Mouse (Mus musculus) neural tube, embryonic 10.5 days (tissue): ENCODE measurements around the gene Aldh4a1.

ENCODE experiments used
- DNase-seq: peaks from one replicate; pipeline ENCODE4 v3.0.0-alpha.2; 2017; ENCODE audit warnings: low spot score; ENCODE audit errors: extremely low spot score

The Aldh4a1 gene

DNA sequence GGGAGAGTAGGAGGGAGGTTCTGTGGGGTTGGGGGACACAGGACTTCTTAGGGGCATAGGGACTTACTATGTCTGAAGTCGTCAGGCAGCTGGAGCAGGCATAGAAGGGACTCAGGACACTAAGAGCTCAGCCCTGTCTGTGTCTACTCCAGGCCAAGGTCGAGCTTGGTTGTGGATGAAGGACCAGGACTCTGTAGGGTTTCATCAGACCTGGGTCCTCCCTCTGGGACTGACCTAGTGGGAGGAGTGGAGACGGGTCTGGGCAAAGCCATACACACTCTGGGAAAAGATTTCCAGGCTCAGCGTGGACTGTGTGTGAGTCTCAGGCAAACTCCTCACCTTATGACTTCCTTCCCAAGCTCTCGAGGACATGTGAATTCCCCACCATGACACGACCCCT lies 2.9 kb upstream of the Aldh4a1 start:
- DNase-seq: no peak

DNA sequence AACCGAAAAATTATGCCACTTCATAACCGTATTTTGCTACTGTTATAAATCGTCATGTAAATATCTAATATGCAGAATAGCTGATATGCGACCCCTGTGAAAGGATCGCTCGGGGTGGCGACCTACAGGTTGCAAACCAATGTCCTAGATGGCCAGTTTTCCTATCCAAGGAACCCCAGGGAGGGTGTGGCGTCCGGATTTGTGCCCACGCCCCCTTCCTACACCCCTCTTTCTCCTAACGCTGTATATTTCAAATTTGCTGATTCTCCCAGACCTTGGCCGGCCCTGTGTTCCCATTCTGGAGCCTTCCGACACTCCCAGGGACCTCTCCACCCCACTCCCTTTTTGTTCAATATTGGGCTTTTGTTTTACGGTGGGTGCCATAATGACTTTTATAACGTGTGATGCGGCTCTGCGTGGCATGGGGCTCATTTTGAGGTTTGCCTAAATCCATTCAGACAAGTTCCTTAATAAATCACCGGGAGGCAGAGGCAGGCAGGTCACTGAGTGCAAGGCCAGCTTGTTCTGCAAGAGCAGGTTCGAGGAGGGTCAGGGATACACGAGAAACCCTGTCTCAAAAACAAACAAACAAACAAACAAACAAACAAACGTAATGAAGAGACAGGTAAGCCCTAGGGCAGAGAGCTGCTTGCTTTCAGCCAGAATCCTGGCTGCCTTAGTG lies 909 bp downstream of the Aldh4a1 start:
- DNase-seq: no peak

DNA sequence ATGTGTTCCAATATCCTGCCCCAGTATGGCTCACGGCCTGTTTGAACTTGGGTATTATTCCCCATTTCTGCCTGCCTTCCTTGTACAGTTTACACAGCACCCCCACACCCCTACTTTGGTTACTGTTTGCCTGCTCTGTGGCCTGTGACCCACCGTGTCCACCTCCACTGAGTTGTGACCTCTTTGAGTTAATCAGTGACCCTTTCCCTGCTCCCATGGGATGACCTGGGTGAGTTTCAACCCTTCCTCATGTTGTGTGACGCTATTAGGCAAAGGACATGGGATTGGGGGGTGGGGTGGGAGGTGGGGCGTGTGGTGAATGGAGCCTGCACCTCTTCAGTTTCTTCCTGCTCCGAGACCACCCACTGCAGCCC lies 1.4 kb downstream of the Aldh4a1 start:
- DNase-seq: no peak

DNA sequence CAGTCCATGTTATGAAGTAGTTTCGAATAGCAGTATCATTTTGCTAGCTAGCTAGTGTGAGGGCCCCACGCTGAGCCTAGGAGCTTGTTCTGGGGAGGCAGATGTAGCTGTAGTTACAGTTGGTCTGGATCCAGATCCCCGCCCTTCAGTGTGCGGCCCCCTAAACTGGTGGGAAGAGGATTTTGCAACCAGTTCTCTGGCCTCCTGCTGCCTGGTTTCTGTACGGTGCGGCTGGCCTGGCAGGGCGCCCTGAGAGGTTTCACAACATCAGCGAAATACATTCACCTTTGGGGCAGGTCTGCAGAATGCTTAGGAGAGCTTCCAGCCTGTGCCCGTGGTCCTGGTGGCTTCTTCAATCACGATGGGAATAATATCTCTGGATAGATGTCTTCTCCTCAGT lies 2.0 kb downstream of the Aldh4a1 start:
- no peak for DNase-seq

DNA sequence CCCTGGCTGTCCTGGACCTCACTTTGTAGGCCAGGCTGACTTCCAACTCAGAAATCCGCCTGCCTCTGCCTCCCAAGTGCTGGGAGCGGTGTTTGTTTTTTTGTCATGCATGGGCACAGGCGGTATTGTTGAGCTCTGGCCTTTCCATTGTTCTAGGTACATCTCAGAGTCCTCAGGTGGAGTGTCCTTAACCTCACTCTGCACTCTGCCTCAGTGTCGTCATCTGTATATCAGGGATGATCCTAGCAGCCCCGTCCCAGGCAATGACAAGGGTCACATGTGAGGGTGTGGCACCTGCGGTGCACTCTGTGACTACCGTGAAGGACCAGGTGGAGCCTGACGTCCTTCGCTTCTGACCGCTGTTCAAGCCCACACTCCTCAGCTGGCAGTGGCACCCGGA lies 4.7 kb downstream of the Aldh4a1 start:
- DNase-seq: no peak

DNA sequence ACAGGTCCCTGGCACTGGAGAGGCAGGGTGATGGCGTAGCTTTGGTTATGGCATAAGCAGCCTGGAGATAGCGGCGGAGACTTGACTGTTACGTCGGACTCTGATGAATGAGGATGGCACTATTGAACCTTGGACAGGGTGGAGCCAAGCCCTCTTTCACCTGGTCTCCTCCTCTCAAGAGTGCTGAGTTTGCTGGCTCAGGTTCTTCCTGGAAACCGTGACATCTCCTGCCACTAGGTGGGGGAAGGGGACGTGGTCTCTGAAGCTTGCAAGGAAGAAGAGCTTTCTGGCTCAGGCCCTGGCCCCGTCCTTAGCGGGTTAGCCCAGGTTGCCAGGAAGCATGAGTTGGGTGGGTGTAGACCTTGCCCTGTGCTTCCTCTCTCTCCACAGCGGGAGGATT lies 7.5 kb downstream of the Aldh4a1 start:
- no peak for DNase-seq

DNA sequence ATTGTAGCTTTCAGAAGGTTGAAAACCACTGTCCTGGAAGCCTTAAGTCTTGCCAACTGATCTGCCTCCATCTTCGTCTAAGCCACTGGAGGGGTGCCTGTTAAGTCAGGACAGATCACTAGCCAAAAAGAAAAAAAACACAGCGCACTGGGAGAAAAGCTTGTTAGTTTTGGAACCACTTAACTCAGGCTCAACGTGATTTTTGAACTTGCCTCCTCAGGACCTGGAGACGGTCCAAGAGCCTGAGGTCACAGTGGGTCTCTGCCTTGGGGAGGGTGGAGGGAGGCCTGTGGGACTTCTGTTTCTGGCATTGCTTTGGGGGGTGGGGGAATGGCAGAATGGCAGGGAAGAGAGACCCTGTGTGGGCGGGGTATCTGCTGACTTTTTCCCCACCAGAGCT lies 8.5 kb downstream of the Aldh4a1 start:
- no peak for DNase-seq

DNA sequence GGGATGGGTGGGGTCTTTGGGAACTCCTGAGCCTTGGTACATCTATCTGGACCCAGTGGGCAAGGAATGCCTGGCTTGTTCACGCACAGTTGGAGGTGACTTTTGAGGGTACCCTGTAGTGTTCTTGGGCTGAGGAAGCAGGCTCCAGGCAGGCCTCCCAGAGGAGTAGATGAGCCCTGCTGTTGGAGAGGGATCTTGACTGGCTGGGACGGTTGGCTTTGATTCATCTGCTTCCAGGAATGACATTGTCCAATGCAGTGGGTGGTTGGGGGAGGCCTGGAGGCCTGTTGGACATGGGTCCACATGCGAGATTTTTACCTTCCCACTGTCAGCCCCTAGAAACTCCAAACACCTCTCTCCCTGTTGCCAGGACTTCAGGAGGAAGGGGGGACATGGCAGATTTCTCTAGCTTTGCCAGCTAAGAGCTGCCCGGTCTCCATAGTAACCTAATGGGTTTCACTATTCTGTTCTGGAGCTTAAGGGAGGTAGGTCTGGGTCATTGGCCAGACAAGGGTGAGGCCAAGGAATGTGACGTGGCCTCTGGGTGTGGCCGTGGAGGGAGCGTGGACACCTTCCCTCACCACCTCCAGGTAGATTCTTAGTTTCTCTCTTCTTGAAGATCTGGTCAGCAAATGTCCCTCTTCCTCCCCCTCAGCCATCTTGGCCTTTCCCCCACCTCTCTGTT lies 9.0 kb downstream of the Aldh4a1 start:
- no peak for DNase-seq

DNA sequence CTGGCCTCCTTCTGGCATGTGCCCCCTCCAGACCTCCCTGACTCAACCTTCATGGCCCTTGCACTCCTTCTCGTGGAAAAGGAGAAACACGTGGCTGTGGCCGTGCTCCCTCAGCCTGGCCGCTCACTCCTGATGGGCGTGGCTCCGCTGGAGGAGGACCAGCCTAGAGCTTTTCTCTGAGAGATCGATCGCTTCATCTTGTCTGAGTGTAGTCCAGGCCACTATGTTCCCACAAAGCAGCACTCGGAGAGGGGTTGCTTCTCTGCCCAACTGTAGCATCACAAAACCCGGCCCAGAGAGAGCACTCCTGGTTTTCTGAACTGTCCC lies 9.6 kb downstream of the Aldh4a1 start:
- DNase-seq: no peak

DNA sequence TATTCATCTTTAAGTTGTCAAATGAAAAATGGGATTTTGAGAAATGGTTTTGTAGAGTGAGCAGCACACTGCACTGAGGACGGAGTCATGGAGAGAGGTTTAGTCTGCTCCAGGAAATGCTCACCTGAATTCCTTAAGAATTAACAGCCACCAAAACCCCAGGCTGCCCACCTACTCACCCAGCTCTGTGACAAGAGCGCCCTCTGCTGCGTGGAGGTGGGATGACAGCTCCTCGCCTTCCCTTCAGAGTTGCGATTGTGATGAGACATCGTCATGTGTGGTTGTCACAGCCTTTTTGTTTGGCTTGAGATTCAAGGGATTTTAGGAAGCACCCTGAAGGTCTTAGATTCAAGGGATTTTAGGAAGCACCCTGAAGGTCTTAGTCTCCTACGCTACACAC lies 13.7 kb downstream of the Aldh4a1 start:
- DNase-seq: peak; percentile 83

DNA sequence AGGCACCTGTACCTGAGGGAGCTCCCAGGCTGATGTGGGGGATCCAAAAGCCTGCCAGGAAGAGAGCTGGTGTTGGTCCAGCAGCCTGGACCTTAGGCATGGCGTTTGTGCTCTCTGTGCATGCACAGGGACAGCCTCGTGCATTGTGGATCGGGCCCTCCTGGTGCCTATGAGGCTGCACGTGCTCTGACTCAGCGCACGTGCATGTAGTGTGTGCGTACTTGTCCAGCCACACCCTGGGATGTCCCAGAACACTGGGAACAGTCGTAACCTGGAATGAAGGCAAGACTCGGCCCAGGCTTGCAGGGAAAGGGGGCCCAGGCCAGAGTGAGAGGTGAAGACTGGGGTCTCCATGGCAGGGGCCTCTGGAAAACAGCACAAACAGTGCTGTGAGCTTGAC lies 15.2 kb downstream of the Aldh4a1 start:
- DNase-seq: no peak

DNA sequence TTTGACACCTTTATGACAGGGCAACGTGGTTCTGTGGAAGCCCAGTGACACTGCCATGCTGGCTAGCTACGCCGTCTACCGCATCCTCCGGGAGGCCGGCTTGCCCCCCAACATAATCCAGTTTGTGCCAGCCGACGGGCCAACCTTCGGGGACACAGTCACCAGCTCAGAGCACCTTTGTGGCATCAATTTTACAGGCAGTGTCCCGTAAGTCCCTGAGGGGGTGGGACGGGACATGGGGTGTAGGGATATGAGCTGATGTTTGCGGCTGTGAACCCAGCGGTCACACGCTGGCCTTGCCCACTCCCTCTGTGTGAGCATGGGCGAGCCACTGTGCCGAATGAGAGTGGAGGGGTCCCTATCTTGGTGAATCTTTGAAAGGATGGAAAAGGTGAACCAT lies 15.7 kb downstream of the Aldh4a1 start:
- DNase-seq: no peak

DNA sequence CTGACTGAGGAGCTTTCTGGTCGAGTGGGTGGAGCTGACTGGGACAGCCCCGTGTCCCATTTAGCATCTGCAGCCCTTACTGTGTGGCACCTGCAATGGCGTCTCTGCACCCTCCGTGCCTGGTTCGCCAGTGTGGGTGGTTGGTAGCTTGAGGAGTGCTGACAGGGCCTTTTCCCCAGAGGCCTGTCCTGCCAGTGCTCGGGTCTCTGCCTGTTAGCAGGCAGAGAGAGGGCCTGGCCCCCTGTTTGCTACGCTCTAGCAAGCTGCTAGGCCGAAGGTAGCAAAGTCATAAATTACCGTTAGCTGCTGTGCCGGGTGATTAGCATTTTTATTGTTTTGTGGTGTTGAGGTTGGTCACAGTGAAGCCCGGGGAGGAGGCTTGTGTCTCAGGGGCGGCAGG lies 17.1 kb downstream of the Aldh4a1 start:
- DNase-seq: peak; percentile 38

DNA sequence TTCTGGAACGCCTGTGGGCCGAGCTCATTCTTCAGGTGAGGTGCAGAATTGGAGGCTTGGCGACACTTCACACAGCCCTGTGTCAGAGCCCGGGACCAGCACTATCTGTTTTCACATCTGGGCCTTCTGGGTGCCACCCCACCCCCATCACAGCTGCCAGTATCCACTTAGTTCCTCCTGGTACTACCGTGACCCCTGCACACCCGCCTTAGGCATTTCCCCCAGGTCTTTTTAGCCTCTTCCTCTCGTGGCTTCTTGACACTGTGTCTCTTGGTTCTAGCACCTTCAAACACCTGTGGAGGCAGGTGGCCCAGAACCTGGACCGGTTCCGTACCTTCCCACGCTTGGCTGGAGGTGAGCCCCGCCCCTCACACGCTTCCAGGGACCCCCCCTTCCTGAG lies 17.7 kb downstream of the Aldh4a1 start:
- DNase-seq: no peak

DNA sequence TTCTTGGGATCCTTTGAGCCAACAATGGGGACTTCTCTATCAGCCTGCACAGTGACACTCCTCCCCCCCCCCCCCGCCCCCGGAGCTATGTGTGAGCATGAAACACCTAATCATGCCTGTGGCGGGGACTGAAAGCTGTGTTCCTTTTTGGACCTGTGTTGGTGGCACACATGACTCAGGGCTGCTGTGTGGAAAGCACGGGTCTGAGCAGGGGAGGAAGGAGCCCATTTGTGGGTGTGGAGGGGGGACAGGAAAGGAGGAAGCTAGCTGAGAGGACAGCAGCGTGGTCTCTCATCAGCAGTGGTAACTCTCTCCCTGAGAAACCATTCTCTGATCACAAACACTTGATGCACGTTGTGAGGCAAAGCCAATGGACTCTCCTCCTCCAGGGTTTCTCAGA lies 18.1 kb downstream of the Aldh4a1 start:
- DNase-seq: no peak

DNA sequence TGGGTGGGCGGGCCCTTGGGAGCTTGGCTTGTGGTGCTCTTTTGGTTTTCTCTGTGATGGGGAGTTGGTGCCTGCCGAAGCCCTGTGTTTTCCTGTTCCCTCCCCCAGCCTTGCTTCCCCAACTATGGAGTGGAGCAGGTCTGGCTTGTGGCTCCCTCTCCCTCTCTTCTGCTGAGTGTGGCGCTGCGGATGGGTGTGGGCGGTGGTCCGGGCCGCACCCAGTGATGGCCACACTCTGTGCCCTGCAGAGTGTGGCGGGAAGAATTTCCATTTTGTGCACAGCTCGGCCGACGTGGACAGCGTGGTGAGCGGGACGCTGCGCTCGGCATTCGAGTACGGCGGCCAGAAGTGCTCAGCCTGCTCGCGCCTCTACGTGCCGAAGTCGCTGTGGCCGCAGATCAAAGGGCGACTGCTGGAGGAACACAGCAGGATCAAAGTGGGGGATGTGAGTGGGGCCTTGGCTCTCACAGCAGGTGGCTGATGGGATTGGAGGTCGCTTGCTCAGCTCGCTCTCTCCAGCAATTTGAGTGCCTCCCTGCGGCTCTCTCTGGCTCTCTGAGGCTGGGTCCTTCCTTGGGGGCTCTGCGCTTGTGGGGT lies 19.3 kb downstream of the Aldh4a1 start:
- peak; percentile 36 for DNase-seq

DNA sequence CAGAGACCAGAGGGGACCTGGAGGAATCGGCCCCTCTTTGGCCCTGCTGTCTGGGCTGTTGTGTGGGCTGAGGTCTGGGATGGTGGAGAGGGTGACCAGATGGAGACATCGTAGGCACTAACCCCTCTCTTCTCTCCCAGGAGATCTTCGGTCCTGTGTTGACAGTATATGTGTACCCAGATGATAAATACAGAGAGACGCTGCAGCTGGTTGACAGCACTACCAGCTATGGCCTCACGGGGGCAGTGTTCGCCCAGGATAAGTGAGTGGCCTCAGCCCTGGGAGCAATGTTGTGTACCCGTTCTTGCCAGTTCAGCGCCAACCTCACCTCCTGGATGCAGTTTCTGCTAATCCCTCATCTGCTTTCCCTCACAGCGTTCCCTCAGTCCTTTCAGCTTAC lies 21.3 kb downstream of the Aldh4a1 start:
- DNase-seq: peak; percentile 91

DNA sequence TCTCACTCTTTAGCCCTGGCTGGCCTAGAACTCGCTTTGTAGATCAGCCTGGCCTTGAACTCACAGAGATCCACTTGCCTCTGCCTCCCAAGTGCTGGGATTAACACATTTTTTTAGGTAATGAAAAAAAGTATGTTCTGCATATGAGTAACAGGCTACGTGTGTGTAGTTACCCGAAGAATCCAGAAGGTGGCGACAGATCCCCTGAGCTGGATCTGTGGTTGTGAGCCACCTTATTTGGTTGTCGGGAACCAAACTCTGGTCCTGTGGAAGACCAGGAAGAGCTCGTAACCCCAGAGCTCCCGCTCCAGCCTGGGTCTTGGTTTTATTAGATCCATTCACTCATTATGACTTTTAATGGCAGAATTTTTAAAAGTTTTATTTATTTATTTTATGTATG lies 24.2 kb downstream of the Aldh4a1 start:
- no peak for DNase-seq

DNA sequence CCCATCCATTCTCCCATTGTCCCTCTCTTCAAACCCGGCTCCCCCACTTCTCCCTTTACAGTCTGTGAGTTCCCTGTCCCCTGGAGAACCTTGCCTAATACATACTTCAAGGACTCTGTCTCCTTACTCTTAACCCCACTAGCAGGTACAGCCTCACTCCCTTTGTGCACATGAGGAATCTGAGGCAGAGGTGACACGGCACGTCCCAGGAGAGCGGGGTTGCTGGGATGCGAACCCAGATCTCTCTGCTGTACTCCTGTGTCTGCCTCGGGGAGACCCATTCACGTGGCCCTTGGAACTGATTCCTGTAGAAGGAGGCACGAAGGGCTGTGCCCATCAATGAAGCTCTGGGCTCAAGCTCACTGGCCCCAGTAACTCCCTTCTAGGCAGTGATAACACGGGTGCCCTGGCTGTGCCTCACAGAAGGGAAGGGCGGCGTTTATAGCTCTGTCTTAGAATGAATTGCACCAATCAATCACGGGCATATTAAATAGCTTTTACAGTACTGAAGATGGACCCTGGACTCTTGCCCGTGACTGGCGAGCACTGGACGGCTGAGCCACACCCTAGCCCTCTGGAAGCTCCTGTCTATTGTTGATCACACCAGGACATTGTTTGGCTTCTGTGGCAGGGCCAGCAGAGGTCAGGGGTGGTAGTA lies 27.5 kb downstream of the Aldh4a1 start:
- DNase-seq: no peak

DNA sequence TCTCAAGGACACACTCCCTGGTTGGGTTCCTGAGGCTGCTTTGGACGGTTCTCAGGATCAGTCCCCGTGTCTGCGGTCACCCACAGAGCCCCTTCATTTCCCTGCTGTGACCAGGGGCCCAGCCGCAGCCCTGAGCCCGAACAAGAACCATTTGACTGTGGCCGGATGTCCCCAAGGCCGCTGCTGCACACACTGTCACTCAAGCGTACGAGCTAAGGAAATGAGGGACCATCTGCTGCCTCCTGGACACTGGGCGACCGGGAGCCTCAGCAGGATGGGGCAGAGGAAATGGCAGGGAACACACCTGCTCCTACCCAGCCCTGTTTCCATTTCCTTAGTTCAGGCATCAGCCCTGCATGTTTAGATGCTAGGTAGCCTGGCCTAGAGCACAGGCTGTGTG lies 28.2 kb downstream of the Aldh4a1 start:
- DNase-seq: no peak

DNA sequence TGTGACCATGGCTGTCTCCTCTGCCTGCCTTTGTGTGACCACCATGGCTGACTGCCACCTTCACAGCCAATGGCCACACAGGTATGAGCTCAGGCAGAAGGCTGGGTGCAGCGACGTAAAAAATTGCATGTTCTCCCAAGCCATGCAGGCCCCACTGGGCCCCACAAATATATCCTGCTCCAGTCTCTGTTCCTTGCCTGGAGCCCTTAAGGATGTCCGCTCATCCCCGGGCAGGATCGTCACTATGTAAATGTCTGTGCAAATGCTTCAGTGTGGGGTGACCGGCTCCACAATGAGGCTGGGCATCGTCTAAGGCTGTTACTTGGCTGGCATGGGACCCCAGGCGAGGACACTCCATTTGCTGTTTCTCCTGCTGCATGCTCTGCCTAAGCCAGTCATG lies 30.6 kb downstream of the Aldh4a1 start, which contains the start of gene Tas1r2:
Gene Tas1r2, plus strand, starts transcription at position 301 of the 400 bp plus-strand sequence.
- DNase-seq: no peak

DNA sequence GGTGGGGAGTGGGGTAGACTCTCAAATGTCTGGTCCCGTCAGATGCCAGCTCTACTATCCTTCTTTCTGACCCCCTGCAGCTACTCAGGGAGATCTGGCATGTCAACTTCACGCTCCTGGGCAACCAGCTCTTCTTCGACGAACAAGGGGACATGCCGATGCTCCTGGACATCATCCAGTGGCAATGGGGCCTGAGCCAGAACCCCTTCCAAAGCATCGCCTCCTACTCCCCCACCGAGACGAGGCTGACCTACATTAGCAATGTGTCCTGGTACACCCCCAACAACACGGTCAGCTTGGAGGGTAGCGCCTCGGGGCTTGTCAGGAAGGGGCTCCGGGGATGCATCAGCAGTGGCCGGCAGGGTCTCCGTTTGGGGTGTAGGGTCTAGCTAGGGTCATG lies 39.2 kb downstream of the Aldh4a1 start:
- DNase-seq: no peak

DNA sequence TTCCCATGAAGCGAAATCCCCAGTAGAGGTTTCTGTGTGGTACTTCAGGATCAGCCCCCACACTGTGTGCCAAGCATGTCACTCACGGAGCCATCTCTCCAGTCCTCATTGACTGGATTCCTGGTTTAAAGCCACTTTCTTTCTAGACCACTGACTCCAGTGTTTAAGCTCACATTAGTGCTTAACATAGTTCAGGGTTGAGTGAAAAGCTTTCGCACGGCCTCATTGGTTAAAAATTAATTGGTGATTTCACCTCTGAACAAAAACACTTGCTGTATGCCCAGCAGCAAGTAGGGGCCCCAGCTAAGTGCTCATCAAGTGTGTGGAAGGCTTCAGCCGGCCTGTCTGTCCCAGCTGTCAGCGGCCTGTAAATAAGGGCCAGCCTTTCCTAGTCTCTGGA lies 45.0 kb downstream of the Aldh4a1 start:
- DNase-seq: no peak
